Mouse (Mus musculus): ENCODE results near the gene Cenpq. TPM values are rescaled to one million over a fixed set of nuclear protein-coding genes. Genes with fewer than 3 reads are reported as not detected.

Cenpq gene
- 15.0 and 16.3 TPM in 2 replicates for polyA plus RNA-seq (2014; fragmentation: Nextera tagmentation; extraction: Ambion mirVana)

GRCm38 (mm10) chr17:40934420-40935231 lies at the start of gene Cenpq, which contains the start of gene Mut:
Gene Cenpq, minus strand, starts transcription at chr17:40935047.
Gene Mut, plus strand, starts transcription at chr17:40934685.
- Histone ChIP-seq H3K4me1 (ENCODE audit: control insufficient read depth in 2 of 2, insufficient read depth in 2 of 2, low read length in 2 of 2) (peaks cover 0 to 3% of the 10 kb centered on the region in 2 experiments; a peak in 1 of 4 replicates), H3K27me3 (ENCODE audit: control insufficient read depth, insufficient read depth, low read length) (no peaks in the 10 kb centered on the region), H3K4me3 (ENCODE audit: control insufficient read depth in 1 of 2, insufficient read depth in 1 of 2, low read depth in 1 of 2, low read length in 2 of 2) (peak within 1 kb of the TSS; percentile 72 to 95), H3K9ac (ENCODE audit: low read length) (peak within 1 kb of the TSS; percentile 80), H3K9me3 (ENCODE audit: control insufficient read depth, low read length) (no peaks in the 10 kb centered on the region), H3K27ac (replicated peaks in 1 of 2; ENCODE audit: control insufficient read depth in 1 of 2, insufficient read depth in 1 of 2, low read depth in 2 of 2, low read length in 2 of 2) (peak within 1 kb of the TSS; percentile 96 to 100), H3K36me3 (ENCODE audit: control insufficient read depth, insufficient read depth, low read length) (peaks cover 43% of the 10 kb centered on the region), H3K4me2 (ENCODE audit: low read length) (peak within 1 kb of the TSS; percentile 90)
- peak; percentile 100 for ATAC-seq (ENCODE audit: insufficient number of reproducible peaks, insufficient read depth, low FRiP score, low read depth)
- WGBS, result under 1% methylated on average over 50 of the region's 50 CpGs

DNA sequence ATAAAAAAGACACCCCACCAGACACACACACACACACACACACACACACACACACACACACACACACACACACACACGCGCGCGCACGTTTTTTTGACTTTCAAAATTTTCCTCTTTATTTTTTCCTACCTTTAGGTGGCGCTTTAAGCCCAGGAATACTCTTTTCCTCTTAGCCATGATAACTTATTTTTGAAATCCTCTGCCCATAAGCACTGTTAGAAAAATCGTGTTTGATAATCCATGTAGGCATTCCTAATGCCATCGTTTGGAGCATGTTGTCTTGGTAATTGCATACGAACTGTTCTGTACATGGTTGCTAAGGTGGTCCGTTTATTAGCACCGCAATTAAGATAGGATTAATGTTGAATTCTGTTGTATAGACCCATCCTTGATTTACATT lies 43.1 kb upstream of the Cenpq start:
- H3K4me3 ChIP-seq (ENCODE audit: control insufficient read depth in 1 of 2, insufficient read depth in 1 of 2, low read depth in 1 of 2, low read length in 2 of 2), result no peak overlapping the region
- H3K36me3 ChIP-seq (ENCODE audit: control insufficient read depth, insufficient read depth, low read length), result no peaks in the 10 kb centered on the region
- H3K27ac ChIP-seq (replicated peaks in 1 of 2; ENCODE audit: control insufficient read depth in 1 of 2, insufficient read depth in 1 of 2, low read depth in 2 of 2, low read length in 2 of 2), result no peak overlapping the region
- no peaks in the 10 kb centered on the region for H3K9me3 ChIP-seq (ENCODE audit: control insufficient read depth, low read length)
- H3K4me1 ChIP-seq (ENCODE audit: control insufficient read depth in 2 of 2, insufficient read depth in 2 of 2, low read length in 2 of 2), result no peaks in the 10 kb centered on the region
- no peaks in the 10 kb centered on the region for H3K27me3 ChIP-seq (ENCODE audit: control insufficient read depth, insufficient read depth, low read length)
- 66% methylated on average over 11 of the region's 11 CpGs for whole genome bisulfite sequencing
- no peak for ATAC-seq (ENCODE audit: insufficient number of reproducible peaks, insufficient read depth, low FRiP score, low read depth)
- H3K4me2 ChIP-seq (ENCODE audit: low read length), result no peak overlapping the region
- H3K9ac ChIP-seq (ENCODE audit: low read length), result no peak overlapping the region

GRCm38 (mm10) chr17:40948518-40948917 lies 13.7 kb upstream of the Cenpq start:
- Histone ChIP-seq H3K9me3 (ENCODE audit: control insufficient read depth, low read length) (no peaks in the 10 kb centered on the region), H3K4me1 (ENCODE audit: control insufficient read depth in 2 of 2, insufficient read depth in 2 of 2, low read length in 2 of 2) (no peaks in the 10 kb centered on the region), H3K9ac (ENCODE audit: low read length) (no peak overlapping the region), H3K36me3 (ENCODE audit: control insufficient read depth, insufficient read depth, low read length) (peaks cover 40% of the 10 kb centered on the region), H3K4me2 (ENCODE audit: low read length) (no peak overlapping the region), H3K27ac (replicated peaks in 1 of 2; ENCODE audit: control insufficient read depth in 1 of 2, insufficient read depth in 1 of 2, low read depth in 2 of 2, low read length in 2 of 2) (no peak overlapping the region), H3K27me3 (ENCODE audit: control insufficient read depth, insufficient read depth, low read length) (no peaks in the 10 kb centered on the region), H3K4me3 (ENCODE audit: control insufficient read depth in 1 of 2, insufficient read depth in 1 of 2, low read depth in 1 of 2, low read length in 2 of 2) (no peak overlapping the region)
- no peak for ATAC-seq (ENCODE audit: insufficient number of reproducible peaks, insufficient read depth, low FRiP score, low read depth)
- 64% methylated on average over 3 of the region's 3 CpGs for WGBS

DNA sequence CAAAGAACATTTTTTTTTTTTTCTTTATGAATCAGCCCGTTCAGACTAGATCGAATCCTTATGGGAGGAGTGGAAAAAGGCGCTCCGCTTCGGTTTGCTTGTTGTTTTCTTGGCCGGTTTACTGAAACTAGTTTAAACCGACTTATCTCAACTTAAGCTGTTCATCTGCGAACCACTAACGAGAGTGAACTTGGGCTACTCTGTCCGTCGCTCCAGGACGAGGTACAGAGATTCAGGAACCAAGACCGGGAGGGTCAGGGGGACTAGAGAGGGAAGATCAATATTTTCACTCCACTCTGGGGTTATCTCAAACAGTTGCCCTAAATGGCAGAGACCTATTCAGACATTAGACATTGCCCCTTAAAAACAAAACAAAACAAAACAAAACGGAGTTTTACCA lies 862 bp downstream of the Cenpq start:
- WGBS, result 1% methylated on average over 14 of the region's 14 CpGs
- Histone ChIP-seq H3K36me3 (ENCODE audit: control insufficient read depth, insufficient read depth, low read length) (peaks cover 48% of the 10 kb centered on the region), H3K27me3 (ENCODE audit: control insufficient read depth, insufficient read depth, low read length) (no peaks in the 10 kb centered on the region), H3K9ac (ENCODE audit: low read length) (peak overlapping the region; percentile 80), H3K27ac (replicated peaks in 1 of 2; ENCODE audit: control insufficient read depth in 1 of 2, insufficient read depth in 1 of 2, low read depth in 2 of 2, low read length in 2 of 2) (peak overlapping the region; percentile 58 to 62; a peak in 3 of 4 replicates), H3K4me3 (ENCODE audit: control insufficient read depth in 1 of 2, insufficient read depth in 1 of 2, low read depth in 1 of 2, low read length in 2 of 2) (peak overlapping the region; percentile 72 to 95), H3K4me2 (ENCODE audit: low read length) (peak overlapping the region; percentile 90), H3K9me3 (ENCODE audit: control insufficient read depth, low read length) (no peaks in the 10 kb centered on the region), H3K4me1 (ENCODE audit: control insufficient read depth in 2 of 2, insufficient read depth in 2 of 2, low read length in 2 of 2) (peaks cover 0 to 3% of the 10 kb centered on the region in 2 experiments; a peak in 1 of 4 replicates)
- ATAC-seq (ENCODE audit: insufficient number of reproducible peaks, insufficient read depth, low FRiP score, low read depth), result no peak

GRCm38 (mm10) chr17:40915499-40915898 lies 19.3 kb downstream of the Cenpq start:
- no peak overlapping the region for H3K4me2 ChIP-seq (ENCODE audit: low read length)
- WGBS, result 97% methylated on average over 1 of the region's 2 CpGs
- no peak overlapping the region for H3K4me3 ChIP-seq (ENCODE audit: control insufficient read depth in 1 of 2, insufficient read depth in 1 of 2, low read depth in 1 of 2, low read length in 2 of 2)
- no peaks in the 10 kb centered on the region for H3K4me1 ChIP-seq (ENCODE audit: control insufficient read depth in 2 of 2, insufficient read depth in 2 of 2, low read length in 2 of 2)
- no peak overlapping the region for H3K27ac ChIP-seq (replicated peaks in 1 of 2; ENCODE audit: control insufficient read depth in 1 of 2, insufficient read depth in 1 of 2, low read depth in 2 of 2, low read length in 2 of 2)
- no peak overlapping the region for H3K9ac ChIP-seq (ENCODE audit: low read length)
- no peaks in the 10 kb centered on the region for H3K36me3 ChIP-seq (ENCODE audit: control insufficient read depth, insufficient read depth, low read length)
- H3K27me3 ChIP-seq (ENCODE audit: control insufficient read depth, insufficient read depth, low read length), result no peaks in the 10 kb centered on the region
- ATAC-seq (ENCODE audit: insufficient number of reproducible peaks, insufficient read depth, low FRiP score, low read depth), result no peak
- no peaks in the 10 kb centered on the region for H3K9me3 ChIP-seq (ENCODE audit: control insufficient read depth, low read length)

- H3K4me1 ChIP-seq (ENCODE audit: control insufficient read depth in 2 of 2, insufficient read depth in 2 of 2, low read length in 2 of 2), result no peaks in the 10 kb centered on the region
Observed at GRCm38 (mm10) chr17:40914250-40914649, 20.6 kb downstream of the Cenpq start, which contains the start of gene Glyatl3. Gene Glyatl3, minus strand, starts transcription at chr17:40914350.

DNA sequence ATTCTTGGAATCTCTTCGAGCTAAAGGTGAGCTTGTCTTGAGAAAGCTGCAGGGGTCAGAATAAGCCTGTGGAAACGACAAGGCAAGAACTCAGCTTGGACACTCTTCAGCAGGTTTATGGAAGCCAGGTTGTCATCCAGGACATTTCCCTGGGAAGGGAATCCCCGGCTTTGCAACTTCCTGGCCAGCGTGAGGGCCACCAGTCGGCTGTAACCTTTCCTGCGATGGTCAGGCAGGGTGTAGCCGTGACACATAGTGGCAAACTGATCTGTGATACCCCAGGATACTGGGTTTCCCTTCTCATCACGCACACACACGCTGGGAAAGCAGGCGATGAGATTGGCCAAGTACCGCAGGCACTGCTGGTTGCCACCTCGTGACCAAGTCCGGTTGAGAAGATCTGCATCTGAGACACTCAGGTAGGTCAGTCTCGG lies 30.1 kb downstream of the Cenpq start:
- no peak overlapping the region for H3K27ac ChIP-seq (replicated peaks in 1 of 2; ENCODE audit: control insufficient read depth in 1 of 2, insufficient read depth in 1 of 2, low read depth in 2 of 2, low read length in 2 of 2)
- H3K4me2 ChIP-seq (ENCODE audit: low read length), result peak overlapping the region; percentile 70
- peak overlapping the region; percentile 11; the same call in 1 of the 2 replicates for H3K9ac ChIP-seq (ENCODE audit: low read length)
- no peaks in the 10 kb centered on the region for H3K9me3 ChIP-seq (ENCODE audit: control insufficient read depth, low read length)
- H3K27me3 ChIP-seq (ENCODE audit: control insufficient read depth, insufficient read depth, low read length), result no peaks in the 10 kb centered on the region
- no peaks in the 10 kb centered on the region for H3K36me3 ChIP-seq (ENCODE audit: control insufficient read depth, insufficient read depth, low read length)
- peaks cover 4 to 6% of the 10 kb centered on the region in 2 experiments; a peak in 3 of 4 replicates for H3K4me1 ChIP-seq (ENCODE audit: control insufficient read depth in 2 of 2, insufficient read depth in 2 of 2, low read length in 2 of 2)
- no peak for ATAC-seq (ENCODE audit: insufficient number of reproducible peaks, insufficient read depth, low FRiP score, low read depth)
- 4% methylated on average over 13 of the region's 14 CpGs for WGBS
- H3K4me3 ChIP-seq (ENCODE audit: control insufficient read depth in 1 of 2, insufficient read depth in 1 of 2, low read depth in 1 of 2, low read length in 2 of 2), result peak overlapping the region; percentile 20 to 36; a peak in 3 of 4 replicates

More at GRCm38 (mm10) chr17:40914250-40914649, 20.6 kb downstream of the Cenpq start, which contains the start of gene Glyatl3:
- no peak within 1 kb of the TSS for H3K9ac ChIP-seq (ENCODE audit: low read length)
- ATAC-seq (ENCODE audit: insufficient number of reproducible peaks, insufficient read depth, low FRiP score, low read depth), result no peak
- H3K4me2 ChIP-seq (ENCODE audit: low read length), result no peak within 1 kb of the TSS
- no peaks in the 10 kb centered on the region for H3K36me3 ChIP-seq (ENCODE audit: control insufficient read depth, insufficient read depth, low read length)
- no peaks in the 10 kb centered on the region for H3K27me3 ChIP-seq (ENCODE audit: control insufficient read depth, insufficient read depth, low read length)
- WGBS, result 90% methylated on average over 2 of the region's 2 CpGs
- H3K4me3 ChIP-seq (ENCODE audit: control insufficient read depth in 1 of 2, insufficient read depth in 1 of 2, low read depth in 1 of 2, low read length in 2 of 2), result no peak within 1 kb of the TSS
- H3K9me3 ChIP-seq (ENCODE audit: control insufficient read depth, low read length), result no peaks in the 10 kb centered on the region
- H3K27ac ChIP-seq (replicated peaks in 1 of 2; ENCODE audit: control insufficient read depth in 1 of 2, insufficient read depth in 1 of 2, low read depth in 2 of 2, low read length in 2 of 2), result no peak within 1 kb of the TSS
